Mouse (Mus musculus) olfactory bulb, adult 2 months (tissue): Measurements from ENCODE around the gene Olfr692.

ENCODE experiments used
- CTCF ChIP-seq: fragments of 200-500 bp; IDR thresholded peaks from 2 replicates; pipeline ENCODE4 v1.5.1; 2012; ENCODE audit warnings: low read depth, mild to moderate bottlenecking, low read length, moderate library complexity; ENCODE audit not compliant: insufficient read depth
- POLR2A ChIP-seq: fragments of 200-500 bp; IDR thresholded peaks from 2 replicates; pipeline ENCODE4 v1.6.1; 2012; ENCODE audit warnings: mild to moderate bottlenecking, low read depth, low read length, moderate library complexity; ENCODE audit not compliant: insufficient read depth

DNA sequence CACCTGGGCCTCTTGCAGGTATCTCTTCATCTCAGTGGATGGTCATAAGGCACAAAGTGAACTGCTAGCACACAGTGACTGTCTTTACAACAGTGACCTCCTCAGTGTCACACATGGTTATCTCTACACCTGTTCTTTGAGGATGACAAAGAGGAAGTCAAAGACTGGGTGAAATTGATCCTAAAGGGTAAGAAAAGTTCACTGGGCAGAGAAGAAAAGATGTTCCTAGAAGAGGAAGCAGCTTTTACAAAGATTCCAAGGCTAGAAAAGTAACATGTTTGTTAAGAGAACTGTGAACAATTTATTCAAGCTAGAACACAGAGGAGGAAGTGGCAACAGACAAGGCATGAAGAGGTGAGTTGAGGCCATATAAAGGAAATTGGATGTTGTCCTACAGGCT, 28.1 kb downstream of the Olfr692 start:
- TF ChIP-seq CTCF (no peak), POLR2A (no peak)
